Mouse (Mus musculus) brain, embryonic 14.5 days (tissue): ENCODE measurements around the gene Cdon.

Experiments
- CTCF ChIP-seq: fragments of 200-500 bp; IDR thresholded peaks from 2 replicates; pipeline ENCODE4 v1.5.1; 2012; ENCODE audit warnings: inconsistent platforms, mild to moderate bottlenecking, moderate library complexity, borderline replicate concordance; ENCODE audit not compliant: insufficient read depth, insufficient read length; ENCODE audit errors: extremely low read depth
- POLR2A ChIP-seq: fragments of 200-500 bp; IDR thresholded peaks from 2 replicates; pipeline ENCODE4 v1.6.1; 2012; ENCODE audit warnings: mild to moderate bottlenecking, inconsistent platforms, borderline replicate concordance; ENCODE audit not compliant: poor library complexity, insufficient read depth, insufficient read length, severe bottlenecking; ENCODE audit errors: extremely low read depth

DNA sequence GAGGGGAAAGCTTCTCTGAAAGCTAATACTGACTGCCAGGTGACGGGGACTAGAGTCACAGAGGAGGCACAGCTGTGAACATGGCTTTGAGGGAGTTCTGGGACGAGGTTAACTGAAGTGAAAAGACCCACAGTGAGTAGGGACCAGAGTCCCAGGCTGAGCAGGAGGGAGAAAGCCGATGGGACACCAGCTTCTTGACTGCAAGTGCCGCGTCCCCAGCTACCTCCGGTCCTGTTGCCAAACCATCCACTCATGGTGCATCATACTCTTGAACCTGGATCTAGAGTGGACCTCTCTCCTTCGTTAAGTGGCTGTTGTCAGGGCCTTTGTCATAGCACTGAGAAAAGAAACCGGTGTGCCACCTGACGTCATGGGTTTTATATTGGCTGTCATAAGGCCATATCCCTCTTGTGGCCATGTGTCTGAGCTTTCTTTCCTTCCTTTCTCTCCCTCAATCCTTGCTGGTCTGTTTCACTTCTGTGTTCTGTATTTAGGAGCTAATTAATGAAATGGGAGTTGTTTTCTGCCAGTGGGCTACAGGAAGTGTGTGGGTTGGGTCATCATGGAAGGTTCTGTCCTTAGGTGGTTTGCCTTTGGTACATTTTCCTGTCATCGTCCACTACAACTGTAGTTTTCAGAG lies 81.6 kb downstream of the Cdon start:
- TF ChIP-seq POLR2A (no peak), CTCF (no peak)
